Mouse (Mus musculus) adrenal gland, postnatal 36 days (tissue): ENCODE measurements around the gene Fam155a. TPM values are rescaled to one million over a fixed set of nuclear protein-coding genes. Genes with fewer than 3 reads are reported as not detected.
"Not testable (repeated sequence)": the region's sequence is repeated elsewhere in the genome, so short reads cannot be mapped to it uniquely, and the experiment has no call there.

Experiments
- DNase-seq, 2 experiments: peaks; one replicate each; pipeline ENCODE4 v3.0.0; 2021; ENCODE audit warnings: mixed read lengths in 1 of 2
- long read RNA-seq, 2 experiments: library from polyadenylated mRNA; stranded (forward); transcript quantifications; one replicate each; pipeline ENCODE4 v2.0.0; 2021; ENCODE audit warnings: borderline sequencing depth in 2 of 2
- total RNA-seq, 2 experiments: library from RNA; stranded (reverse); gene quantifications; 2 replicates each; pipeline ENCODE4 v1.2.3; 2021

The Fam155a gene
- 1 to 10 TPM; 3.9 to 5.1 TPM for total RNA-seq
- long read RNA-seq, experiment 1, partial matches to known transcripts: 1 of 1 reads
- long read RNA-seq, experiment 1, other reads (novel, unspliced or antisense): 0 of 1 reads
- long read RNA-seq, experiment 2: 0 reads

- peak in 1 of 2 experiments; percentile 4 for DNase-seq
Measured at GRCm38 (mm10) chr8:9770999-9771605, at the start of gene Fam155a. Gene Fam155a, minus strand, starts transcription at chr8:9771161.

- no peak for DNase-seq
Measured at GRCm38 (mm10) chr8:9813273-9813946, 42.4 kb upstream of the Fam155a start.

- no peak for DNase-seq
Measured at GRCm38 (mm10) chr8:9810955-9811530, 40.1 kb upstream of the Fam155a start.

- no peak for DNase-seq
Measured at GRCm38 (mm10) chr8:9808596-9808995, 37.6 kb upstream of the Fam155a start.

- no peak for DNase-seq
Measured at GRCm38 (mm10) chr8:9805676-9806075, 34.7 kb upstream of the Fam155a start.

GRCm38 (mm10) chr8:9800346-9800745 is 29.4 kb upstream of the Fam155a start:
- DNase-seq: not testable (repeated sequence)

GRCm38 (mm10) chr8:9799923-9800322 is 29.0 kb upstream of the Fam155a start:
- no peak for DNase-seq

- DNase-seq: no peak
Measured at GRCm38 (mm10) chr8:9797514-9797913, 26.6 kb upstream of the Fam155a start.

- DNase-seq: no peak
Measured at GRCm38 (mm10) chr8:9795724-9796123, 24.8 kb upstream of the Fam155a start.

- no peak for DNase-seq
Measured at GRCm38 (mm10) chr8:9793351-9793750, 22.4 kb upstream of the Fam155a start.

- DNase-seq: no peak
Measured at GRCm38 (mm10) chr8:9780332-9780731, 9.4 kb upstream of the Fam155a start.

GRCm38 (mm10) chr8:9778148-9778547 is 7.2 kb upstream of the Fam155a start:
- DNase-seq: no peak

GRCm38 (mm10) chr8:9776818-9777217 is 5.9 kb upstream of the Fam155a start:
- no peak for DNase-seq

GRCm38 (mm10) chr8:9772519-9772840 is 1.5 kb upstream of the Fam155a start:
- no peak for DNase-seq

GRCm38 (mm10) chr8:9771606-9772518 is 901 bp upstream of the Fam155a start:
- no peak for DNase-seq

GRCm38 (mm10) chr8:9770261-9770998 is 531 bp downstream of the Fam155a start:
- DNase-seq: peak; percentile 5 to 6

- DNase-seq: peak; percentile 81 to 82
Measured at GRCm38 (mm10) chr8:9769061-9769460, 1.9 kb downstream of the Fam155a start.

GRCm38 (mm10) chr8:9735169-9735568 is 35.8 kb downstream of the Fam155a start:
- no peak for DNase-seq

- no peak for DNase-seq
Measured at GRCm38 (mm10) chr8:9709791-9710190, 61.2 kb downstream of the Fam155a start.

GRCm38 (mm10) chr8:9707433-9707832 is 63.5 kb downstream of the Fam155a start:
- DNase-seq: no peak

GRCm38 (mm10) chr8:9694794-9695193 is 76.2 kb downstream of the Fam155a start:
- DNase-seq: no peak

GRCm38 (mm10) chr8:9692370-9692769 is 78.6 kb downstream of the Fam155a start:
- no peak for DNase-seq
